Mouse (Mus musculus): ENCODE results near the gene Unc13d.
A peak's percentile ranks its signal among the peaks of the same experiment; 100 is the strongest.
"Not testable (repeated sequence)": the region's sequence is repeated elsewhere in the genome, so short reads cannot be mapped to it uniquely, and the experiment has no call there.

The Unc13d gene

DNA sequence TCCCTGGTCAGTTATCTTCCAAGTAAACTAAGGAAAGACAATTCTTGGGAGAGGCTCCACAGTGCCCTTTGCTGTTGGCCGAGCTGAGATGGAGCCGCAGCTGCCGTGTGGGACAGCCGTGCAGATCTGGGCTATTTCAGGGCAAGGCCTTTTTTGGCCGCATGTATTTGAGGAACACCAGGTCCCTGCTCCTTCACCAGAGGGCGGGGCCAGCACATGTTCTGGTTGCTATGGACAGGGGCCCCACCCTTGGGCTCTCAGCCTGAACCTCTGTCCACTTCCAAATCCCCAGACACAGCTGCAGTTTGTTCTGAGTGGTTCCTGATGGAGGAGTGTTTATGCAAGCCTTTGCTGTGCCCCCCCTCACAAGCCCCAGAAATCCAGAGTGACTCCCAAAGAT, 22.6 kb upstream of the Unc13d start:
- peak; percentile 80 for DNase-seq (ENCODE audit: low spot score)

DNA sequence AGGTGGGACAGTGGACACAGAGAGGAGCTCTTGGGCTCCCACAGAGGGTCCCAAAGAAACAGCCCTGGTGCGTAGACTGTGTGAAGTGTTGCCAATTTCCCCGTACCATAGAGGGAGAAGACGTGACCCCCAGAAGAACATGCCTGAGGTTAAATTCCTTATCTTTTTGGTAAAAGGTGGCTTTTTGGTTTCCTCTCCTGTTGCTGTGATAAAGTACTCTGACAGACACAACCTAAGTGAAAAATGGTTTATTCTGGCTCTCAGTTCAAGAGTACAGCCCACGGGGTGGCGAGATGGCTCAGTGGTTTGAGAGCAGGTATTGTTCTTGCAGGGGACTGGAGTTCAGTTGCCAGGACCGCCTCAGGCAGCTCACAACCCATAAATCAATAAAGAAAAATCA, 21.7 kb upstream of the Unc13d start:
- no peak for DNase-seq (ENCODE audit: low spot score)

GRCm38 (mm10) chr11:116098711-116099460, 21.1 kb upstream of the Unc13d start:
- DNase-seq (ENCODE audit: low spot score), result no peak

DNA sequence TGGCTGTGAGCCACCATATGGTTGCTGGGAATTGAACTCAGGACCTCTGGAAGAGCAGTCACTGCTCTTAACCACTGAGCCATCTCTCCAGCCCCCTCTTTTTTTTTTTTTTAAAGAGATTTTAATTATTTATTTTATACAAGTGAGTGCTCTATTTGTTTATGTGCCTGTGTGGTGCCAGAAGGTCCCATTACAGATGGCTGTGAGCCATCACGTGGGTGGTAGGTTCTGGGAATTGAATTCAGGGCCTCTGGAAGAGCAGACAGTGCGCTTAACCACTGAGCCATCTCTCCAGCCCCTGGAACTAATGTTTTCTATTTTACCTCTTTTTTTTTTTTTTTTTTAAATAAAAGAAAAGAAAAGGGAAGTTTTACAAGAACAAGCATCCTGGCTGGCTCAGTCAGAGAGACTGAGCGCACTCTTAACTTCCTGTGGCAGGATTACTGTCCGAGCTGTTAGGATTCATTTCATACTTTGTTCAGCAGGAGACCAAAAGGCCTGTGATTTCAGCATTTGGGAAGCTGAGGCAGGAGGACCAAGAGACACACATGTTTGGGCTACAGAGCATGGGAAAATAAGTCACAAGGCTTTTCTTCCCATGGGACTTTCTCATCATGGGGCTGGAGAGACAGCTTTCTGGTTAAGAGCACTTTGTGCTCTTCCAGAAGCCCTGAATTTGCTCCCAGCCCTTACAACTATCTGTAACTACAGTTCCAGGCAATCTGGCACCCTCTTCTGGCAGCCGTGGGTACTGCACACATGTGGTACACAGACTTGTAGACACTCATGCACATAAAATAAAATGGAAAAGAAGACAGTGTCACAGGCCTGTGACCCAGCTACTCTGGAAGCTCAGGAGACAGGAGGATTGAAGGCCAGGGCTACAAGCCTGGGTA, 18.7 kb upstream of the Unc13d start:
- DNase-seq (ENCODE audit: low spot score), result no peak

DNA sequence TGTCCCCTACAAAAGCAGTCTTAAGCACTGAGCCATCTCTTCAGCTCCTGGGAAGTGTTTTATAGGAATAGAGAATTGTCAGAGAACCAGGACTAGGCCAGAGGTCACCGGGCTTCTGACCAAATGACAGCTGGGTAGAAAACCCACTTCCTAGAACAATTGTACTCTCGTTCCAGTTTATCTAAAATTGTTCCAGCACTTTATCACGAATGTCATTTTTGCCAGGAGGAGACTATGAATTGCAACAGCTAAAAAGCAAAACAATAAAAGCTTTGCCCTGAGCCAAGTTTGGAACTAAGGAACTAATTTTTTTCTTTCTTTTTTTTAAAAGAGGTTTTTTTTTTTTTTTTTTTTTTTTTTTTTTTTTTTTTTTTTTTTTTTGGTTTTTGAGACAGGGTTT, 17.8 kb upstream of the Unc13d start:
- DNase-seq (ENCODE audit: low spot score), result no peak

DNA sequence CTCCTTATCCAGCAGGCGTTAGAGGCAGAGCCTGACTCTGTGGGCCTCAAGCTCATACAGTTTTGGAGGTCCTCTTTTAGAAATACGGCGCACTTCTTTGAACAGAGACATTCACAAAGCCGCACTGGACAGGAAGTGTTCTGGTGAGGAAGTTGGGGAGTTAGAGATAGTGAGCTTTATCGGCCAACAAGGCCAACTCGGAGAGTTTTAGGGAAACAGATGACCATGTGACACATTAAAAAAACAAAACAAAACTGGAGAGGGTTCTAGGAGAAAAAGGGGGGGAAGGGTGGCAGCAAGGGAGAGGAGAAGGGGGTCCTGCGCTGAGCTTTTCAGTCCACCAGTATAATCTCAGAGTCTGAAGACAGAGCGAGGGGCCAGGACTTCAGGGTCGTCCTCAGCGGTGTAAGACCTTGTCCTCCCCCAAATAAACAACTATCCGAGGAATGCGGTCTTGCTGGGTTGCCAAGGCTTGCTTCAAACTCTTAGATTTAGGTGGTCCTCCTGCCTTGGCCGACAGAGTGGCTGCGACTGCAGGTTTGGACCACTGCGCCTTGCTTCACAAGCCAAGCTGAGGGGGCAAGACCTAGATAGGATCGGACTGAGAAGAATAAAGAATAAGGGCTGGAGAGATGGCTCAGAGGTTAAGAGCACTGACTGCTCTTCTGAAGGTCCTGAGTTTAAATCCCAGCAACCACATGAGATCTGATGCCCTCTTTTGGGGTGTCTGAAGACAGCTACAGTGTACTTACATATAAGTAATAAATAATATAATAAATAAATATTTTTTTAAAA, 16.2 kb upstream of the Unc13d start:
- peak; percentile 43 for DNase-seq (ENCODE audit: low spot score)

- not testable (repeated sequence) for DNase-seq (ENCODE audit: low spot score)
Measured at GRCm38 (mm10) chr11:116092959-116093358, 15.2 kb upstream of the Unc13d start.

- DNase-seq (ENCODE audit: low spot score), result no peak
Measured at GRCm38 (mm10) chr11:116091591-116091990, 13.8 kb upstream of the Unc13d start.

- no peak for DNase-seq (ENCODE audit: low spot score)
Measured at GRCm38 (mm10) chr11:116089545-116089944, 11.8 kb upstream of the Unc13d start.

- no peak for DNase-seq (ENCODE audit: low spot score)
Measured at GRCm38 (mm10) chr11:116088741-116089394, 11.1 kb upstream of the Unc13d start.

GRCm38 (mm10) chr11:116088188-116088587, 10.4 kb upstream of the Unc13d start:
- no peak for DNase-seq (ENCODE audit: low spot score)

GRCm38 (mm10) chr11:116087194-116088130, 9.7 kb upstream of the Unc13d start:
- peak; percentile 96 for DNase-seq (ENCODE audit: low spot score)

DNA sequence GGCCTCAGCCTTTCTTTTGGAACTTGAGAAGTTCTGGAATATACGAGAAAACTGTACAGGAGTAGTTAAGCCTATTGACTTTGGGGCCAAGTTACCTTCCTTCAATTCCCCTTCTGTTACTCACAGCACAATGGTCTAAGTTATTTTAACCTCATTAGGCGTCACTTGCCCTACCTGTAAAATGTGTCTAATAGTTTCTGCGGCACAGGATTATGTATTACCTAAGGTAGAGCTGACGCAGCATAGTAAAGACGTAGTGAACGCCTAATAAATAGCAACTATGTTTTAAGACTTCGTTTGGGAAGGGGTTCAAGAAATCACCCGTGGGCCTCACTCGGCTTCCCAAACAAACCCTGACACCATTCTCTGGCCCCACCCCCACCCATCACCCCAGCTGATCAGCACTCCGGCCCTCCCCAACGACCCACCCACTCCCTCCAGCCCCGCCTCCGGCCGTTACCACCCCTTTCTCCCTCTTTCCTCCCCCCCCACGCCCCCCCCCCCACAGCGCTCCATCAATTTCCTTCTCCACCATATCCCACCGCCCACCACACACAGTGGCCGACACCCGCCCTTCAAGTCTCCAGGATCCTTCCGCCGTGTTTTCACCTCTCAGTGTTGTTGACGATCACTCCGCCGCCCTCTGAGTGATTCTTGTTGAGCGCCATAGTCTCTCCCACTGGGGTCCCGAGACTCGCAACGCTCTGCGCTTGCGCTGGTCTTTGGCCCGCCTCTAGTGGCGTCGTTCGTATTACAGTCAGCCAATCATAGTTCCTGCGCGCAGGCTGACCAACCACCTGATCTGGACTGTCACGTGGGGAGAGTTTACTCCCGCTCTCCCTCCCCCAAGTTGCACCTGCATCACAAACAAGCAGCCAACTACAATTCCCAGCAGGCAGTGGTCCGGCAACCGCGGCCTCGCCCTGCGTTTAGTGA, 8.8 kb upstream of the Unc13d start, which contains the start of gene Wbp2:
Wbp2 (minus strand) TSS at position 738 of the 936 bp plus-strand sequence.
- peak; percentile 97 for DNase-seq (ENCODE audit: low spot score)

DNA sequence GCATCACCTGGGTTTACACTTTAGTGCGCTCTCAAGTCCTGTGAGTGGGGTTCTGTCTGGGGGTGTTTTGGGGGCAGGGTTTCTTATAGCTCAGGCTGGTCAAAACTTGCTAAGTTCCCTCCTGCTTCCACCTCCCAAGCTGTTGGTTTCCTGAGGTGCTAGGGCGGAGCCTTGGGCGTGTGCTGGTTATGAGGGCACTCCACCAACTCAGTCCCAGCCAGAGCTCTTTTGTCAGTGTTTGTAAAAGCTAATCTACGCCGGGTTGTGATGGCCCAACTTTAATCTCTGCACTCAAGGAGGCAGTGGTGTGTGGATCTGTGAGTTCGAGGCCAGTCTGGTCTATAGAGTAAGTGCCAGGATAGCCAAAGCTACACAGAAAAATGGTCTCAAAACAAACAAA, 6.4 kb upstream of the Unc13d start:
- no peak for DNase-seq (ENCODE audit: low spot score)

GRCm38 (mm10) chr11:116083096-116083672, 5.4 kb upstream of the Unc13d start:
- no peak for DNase-seq (ENCODE audit: low spot score)

- peak; percentile 82 for DNase-seq (ENCODE audit: low spot score)
Measured at GRCm38 (mm10) chr11:116081081-116081480, 3.3 kb upstream of the Unc13d start.

DNA sequence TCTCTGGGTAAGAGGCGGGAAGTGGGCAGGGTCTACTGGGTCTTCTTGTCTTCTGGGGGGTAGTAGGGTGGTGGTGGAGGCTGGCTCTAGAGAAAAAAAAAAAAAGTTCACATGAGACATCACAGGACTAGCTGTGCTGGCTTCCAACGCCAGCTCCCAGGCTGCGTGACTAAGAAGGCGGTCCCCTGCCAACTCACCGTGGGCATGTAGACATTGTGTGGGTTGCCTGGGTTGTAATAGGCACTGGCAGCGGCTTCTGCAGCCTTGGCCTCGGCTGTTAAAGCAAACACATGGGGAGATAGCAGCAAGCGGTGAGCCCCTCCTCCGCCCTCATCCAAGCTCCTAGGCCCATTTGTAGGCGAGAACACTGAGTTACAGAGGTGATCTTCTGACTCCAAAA, 1.8 kb upstream of the Unc13d start:
- DNase-seq (ENCODE audit: low spot score), result no peak

- no peak for DNase-seq (ENCODE audit: low spot score)
Measured at GRCm38 (mm10) chr11:116078676-116079320, 1.0 kb upstream of the Unc13d start.

GRCm38 (mm10) chr11:116078221-116078620, 460 bp upstream of the Unc13d start:
- peak; percentile 78 for DNase-seq (ENCODE audit: low spot score)
